In genomic region chr10:40847176-40847874, GRCm38 (mm10) we compare ENCODE assay signal across 19 mouse cellular contexts. TPM values are rescaled to one million over a fixed set of nuclear protein-coding genes. Genes with fewer than 3 reads are reported as not detected.
DNase-seq lines count a peak whose midpoint lies in the region; ATAC-seq and TF ChIP-seq lines count a peak whose summit lies in the region.
"Had no signal": no experiment of that assay in that cellular context is flagged by ENCODE, and none has a peak within 500 bp of the region (broad histone marks: within the 10 kb centered on the region; RNA-seq: fewer than 3 reads in every experiment).

No protein-coding gene starts in this region.

- no peak overlapping the region for H3K4me2 ChIP-seq in hindbrain, postnatal 0 days (ENCODE audit: low read depth, low read length)
- H3K4me2 ChIP-seq in hindbrain, embryonic 13.5 days, result no peak overlapping the region
- H3K4me2 ChIP-seq: embryonic facial prominence, embryonic 15.5 days; heart, embryonic 13.5 days; kidney, embryonic 15.5 days; limb, embryonic 13.5 days had no signal

- peaks cover 9% of the 10 kb centered on the region; the same call in 1 of the 2 replicates for H3K36me3 ChIP-seq in hindbrain, postnatal 0 days (ENCODE audit: insufficient read depth, low read length)
- H3K36me3 ChIP-seq in hindbrain, embryonic 13.5 days, result peaks cover 50% of the 10 kb centered on the region
- H3K36me3 ChIP-seq in thymus, adult 2 months (ENCODE audit: control insufficient read depth, insufficient read depth, low read length), result peaks cover 41% of the 10 kb centered on the region

- TF ChIP-seq CTCF in hindbrain, postnatal 0 days (IDR thresholded peaks at IDR 0.05; ENCODE audit: low read depth), result no peak
- no peak for TF ChIP-seq CTCF in thymus, adult 2 months (IDR thresholded peaks at IDR 0.05; ENCODE audit: borderline replicate concordance, control insufficient read depth, extremely low read depth, insufficient read depth, low read length, poor library complexity)

- no peaks in the 10 kb centered on the region for H3K4me1 ChIP-seq in hindbrain, postnatal 0 days (ENCODE audit: insufficient read depth, low read length)
- H3K4me1 ChIP-seq in hindbrain, embryonic 13.5 days (replicated peaks), result peaks cover 3% of the 10 kb centered on the region; the same call in 1 of the 2 replicates
- no peaks in the 10 kb centered on the region for H3K4me1 ChIP-seq in thymus, adult 2 months (replicated peaks; ENCODE audit: control insufficient read depth, insufficient read depth, low read length)
- H3K4me1 ChIP-seq: kidney, embryonic 15.5 days; midbrain, embryonic 10.5 days had no signal

- no peak for TF ChIP-seq POLR2A in thymus, adult 2 months (IDR thresholded peaks at IDR 0.05; ENCODE audit: control insufficient read depth, extremely low read depth, insufficient read depth, low read length, poor library complexity)

- H3K9me3 ChIP-seq in hindbrain, postnatal 0 days (ENCODE audit: low read length), result no peaks in the 10 kb centered on the region
- no peaks in the 10 kb centered on the region for H3K9me3 ChIP-seq in hindbrain, embryonic 13.5 days
- H3K9me3 ChIP-seq: embryonic facial prominence, embryonic 15.5 days; heart, embryonic 13.5 days; kidney, embryonic 15.5 days; limb, embryonic 13.5 days; midbrain, embryonic 10.5 days had no signal

- H3K27ac ChIP-seq in hindbrain, postnatal 0 days, result no peak overlapping the region; the same call in 1 of the 2 replicates
- H3K27ac ChIP-seq in hindbrain, embryonic 13.5 days, result no peak overlapping the region
- H3K27ac ChIP-seq in thymus, adult 2 months (ENCODE audit: control insufficient read depth, insufficient read depth, low read length), result no peak overlapping the region
- H3K27ac ChIP-seq: embryonic facial prominence, embryonic 15.5 days; heart, embryonic 13.5 days; kidney, embryonic 15.5 days; limb, embryonic 13.5 days; midbrain, embryonic 10.5 days had no signal

- H3K4me3 ChIP-seq in hindbrain, postnatal 0 days (ENCODE audit: low read length), result no peak overlapping the region
- no peak overlapping the region for H3K4me3 ChIP-seq in hindbrain, embryonic 13.5 days
- no peak overlapping the region for H3K4me3 ChIP-seq in thymus, adult 2 months (ENCODE audit: control insufficient read depth, insufficient read depth, low read length)
- H3K4me3 ChIP-seq: embryonic facial prominence, embryonic 15.5 days; heart, embryonic 13.5 days; kidney, embryonic 15.5 days; limb, embryonic 13.5 days; midbrain, embryonic 10.5 days had no signal

- no peak overlapping the region for H3K9ac ChIP-seq in hindbrain, postnatal 0 days (replicated peaks; ENCODE audit: low read length)
- H3K9ac ChIP-seq in hindbrain, embryonic 13.5 days, result no peak overlapping the region
- H3K9ac ChIP-seq: embryonic facial prominence, embryonic 15.5 days; heart, embryonic 13.5 days; kidney, embryonic 15.5 days; limb, embryonic 13.5 days had no signal

- DNase-seq in hindbrain, postnatal 0 days (ENCODE audit: low spot score), result peak; percentile 38
- peak; percentile 16 for DNase-seq in retina, postnatal 1 day
- no peak for DNase-seq in retina, embryonic 14.5 days (ENCODE audit: low spot score)
- peak; percentile 81 to 86 for DNase-seq in cerebellum, postnatal 10 days
- no peak for DNase-seq in thymus, adult 2 months
- no peak for DNase-seq in spleen, adult 18-20 months
- DNase-seq in testis, postnatal 14 days (ENCODE audit: low spot score), result no peak
- DNase-seq: adrenal gland, adult 8-10 months; embryo, embryonic 11 days; heart, postnatal 4 days; lung, adult 18-20 months; right cerebral cortex, postnatal 4 days had no signal

- H3K27me3 ChIP-seq in hindbrain, postnatal 0 days (ENCODE audit: insufficient read depth, low read length), result no peaks in the 10 kb centered on the region
- H3K27me3 ChIP-seq in hindbrain, embryonic 13.5 days, result no peaks in the 10 kb centered on the region
- H3K27me3 ChIP-seq in thymus, adult 2 months (ENCODE audit: control insufficient read depth, insufficient read depth, low read length), result no peaks in the 10 kb centered on the region
- H3K27me3 ChIP-seq: embryonic facial prominence, embryonic 15.5 days; heart, embryonic 13.5 days; kidney, embryonic 15.5 days; limb, embryonic 13.5 days had no signal

- WGBS in hindbrain, postnatal 0 days, result 77% methylated on average over 10 of the region's 10 CpGs
- WGBS in hindbrain, embryonic 13.5 days, result 90% methylated on average over 10 of the region's 10 CpGs
- WGBS in thymus, adult 2 months, result 94% methylated on average over 10 of the region's 10 CpGs

- peak; percentile 79 for ATAC-seq in hindbrain, postnatal 0 days
- no peak for ATAC-seq in hindbrain, embryonic 13.5 days (ENCODE audit: low FRiP score)
- ATAC-seq: inflammation-experienced regulatory T-cells, adult 6 months had no signal

RNA-seq across cellular contexts. Expression of gene Cdc40, which starts 35.8 kb away (rescaled TPM):
- total RNA-seq in hindbrain, postnatal 0 days (2014; rRNA removed), result 15.7 and 17.5 TPM in 2 replicates
- 13.4 and 16.0 TPM in 2 replicates for polyA plus RNA-seq in hindbrain, postnatal 0 days (2015; fragmentation: Nextera tagmentation; extraction: Ambion mirVana)
- polyA plus RNA-seq in hindbrain, embryonic 13.5 days (2015; fragmentation: Nextera tagmentation; extraction: Ambion mirVana), result 25.9 and 26.7 TPM in 2 replicates
- polyA plus RNA-seq in thymus, adult 2 months (2012; rRNA removed), result 35.6 and 42.6 TPM in 2 replicates

RNA-seq across cellular contexts. Expression of gene Wasf1, which starts 36.0 kb away (rescaled TPM):
- 25.5 and 25.7 TPM in 2 replicates for total RNA-seq in hindbrain, postnatal 0 days (2014; rRNA removed)
- 94.3 and 104 TPM in 2 replicates for polyA plus RNA-seq in hindbrain, postnatal 0 days (2015; fragmentation: Nextera tagmentation; extraction: Ambion mirVana)
- 90.2 and 91.6 TPM in 2 replicates for polyA plus RNA-seq in hindbrain, embryonic 13.5 days (2015; fragmentation: Nextera tagmentation; extraction: Ambion mirVana)
- 0.62 and 0.93 TPM in 2 replicates for polyA plus RNA-seq in thymus, adult 2 months (2012; rRNA removed)

Comparison
In these comparisons a context has a peak if more than half of its experiments do, and no peak if none do; other contexts are left out.
1. DNase-seq: peak in hindbrain, postnatal 0 days (single experiment), retina, postnatal 1 day (single experiment) and cerebellum, postnatal 10 days (2 of 2); none in retina, embryonic 14.5 days (single experiment), thymus, adult 2 months (single experiment), spleen, adult 18-20 months (0 of 2) and testis, postnatal 14 days (single experiment).
2. RNA of gene Wasf1, which starts 36.0 kb away (polyA plus RNA-seq): 94.3 to 104 TPM in hindbrain, postnatal 0 days and 90.2 to 91.6 TPM in hindbrain, embryonic 13.5 days; 0.62 to 0.93 TPM in thymus, adult 2 months; every median in the first group is over 10 times any median in the second.